Mouse (Mus musculus): Measurements from ENCODE around the gene Zrsr1.

The Zrsr1 gene

GRCm38 (mm10) chr11:23008824-23009200 is 37.0 kb downstream of the Zrsr1 start:
- DNase-seq (ENCODE audit: low spot score in 2 of 2): no peak

- no peak for DNase-seq (ENCODE audit: low spot score in 2 of 2)
These were observed 41.3 kb downstream of the Zrsr1 start for GRCm38 (mm10) chr11:23013096-23013495.

GRCm38 (mm10) chr11:23013580-23014294 is 41.9 kb downstream of the Zrsr1 start:
- no peak for DNase-seq (ENCODE audit: low spot score in 2 of 2)

- DNase-seq (ENCODE audit: low spot score in 2 of 2): no peak
These were observed 43.2 kb downstream of the Zrsr1 start for GRCm38 (mm10) chr11:23014996-23015395.

DNA sequence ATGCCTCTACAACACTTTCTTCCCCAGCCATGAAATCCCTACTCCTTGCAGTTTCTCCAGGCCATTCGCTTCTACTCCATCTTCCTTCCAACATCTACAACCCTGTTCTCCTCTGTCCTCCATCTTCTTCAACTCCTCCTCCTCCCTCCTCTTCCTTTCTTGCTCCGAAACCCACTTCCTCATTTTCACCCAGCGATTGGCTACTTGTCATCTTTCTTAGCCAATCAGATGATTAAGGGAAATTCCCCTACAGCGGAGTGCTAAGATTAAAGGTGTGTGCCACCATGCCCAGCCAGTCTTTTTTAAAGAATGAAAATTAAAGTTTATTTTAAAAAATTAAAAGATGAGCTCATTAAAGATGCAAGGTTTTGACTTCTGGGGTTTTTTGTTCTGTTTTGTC is 46.1 kb downstream of the Zrsr1 start:
- no peak for DNase-seq (ENCODE audit: low spot score in 2 of 2)

- no peak for DNase-seq (ENCODE audit: low spot score in 2 of 2)
These were observed 48.4 kb downstream of the Zrsr1 start for GRCm38 (mm10) chr11:23020116-23020770.

DNA sequence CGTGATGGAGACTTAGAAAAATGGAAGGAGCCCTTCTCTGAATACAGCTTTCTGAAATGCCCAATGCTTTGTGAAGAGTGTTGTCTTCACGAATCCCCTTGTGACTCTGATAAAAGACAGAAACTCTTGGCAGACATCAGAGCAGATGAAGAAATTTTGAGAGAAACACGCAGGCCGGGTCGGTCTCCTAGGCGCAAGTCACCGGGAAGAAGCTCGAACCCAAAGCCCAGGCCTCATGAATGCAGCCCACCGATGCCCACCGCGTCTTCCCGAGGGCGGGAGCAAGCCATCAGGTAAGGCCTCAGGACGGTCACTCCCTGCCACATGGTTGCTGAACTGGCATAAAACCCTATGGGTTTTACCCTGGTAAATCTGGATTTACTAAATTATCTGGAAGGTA is 49.0 kb downstream of the Zrsr1 start:
- DNase-seq (ENCODE audit: low spot score in 2 of 2): no peak

DNA sequence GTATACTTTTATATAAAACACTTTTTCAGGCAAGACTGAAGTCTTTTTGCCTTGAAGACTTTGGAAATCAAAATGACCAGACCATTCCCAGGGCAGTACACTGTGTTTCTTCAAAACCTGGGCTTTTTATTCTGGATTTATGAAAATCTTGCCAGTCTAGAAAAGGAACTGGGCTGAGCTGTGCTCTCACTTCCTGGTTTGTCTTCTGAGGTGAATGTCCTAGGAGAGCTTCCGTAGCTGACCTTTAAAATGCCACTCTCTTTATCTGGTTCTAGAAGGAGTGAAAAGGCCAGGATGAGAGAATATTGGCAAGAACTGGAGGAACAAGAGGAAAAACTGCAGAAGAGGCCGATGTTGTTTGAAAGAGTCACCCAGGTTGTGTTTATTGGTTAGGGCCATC is 51.4 kb downstream of the Zrsr1 start:
- no peak for DNase-seq (ENCODE audit: low spot score in 2 of 2)

DNA sequence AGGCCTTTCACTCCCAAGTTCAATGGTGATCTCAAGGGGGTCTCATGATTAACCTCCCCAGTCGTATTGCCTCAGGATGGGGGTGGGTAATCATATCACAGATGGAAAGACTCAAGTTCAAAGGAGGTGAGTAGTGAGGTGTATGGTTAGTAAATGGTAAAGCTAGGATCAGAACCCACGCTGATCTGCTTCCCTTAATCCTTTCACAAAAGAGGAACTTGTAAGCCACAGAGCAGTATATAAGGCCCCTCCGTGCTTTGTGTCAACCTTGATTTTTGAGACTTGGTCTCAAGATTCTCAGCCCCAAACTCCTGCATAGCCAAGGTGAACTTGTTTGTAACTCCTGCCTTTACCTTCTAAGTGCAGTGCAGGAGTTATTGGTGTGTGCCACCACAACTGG is 52.4 kb downstream of the Zrsr1 start:
- DNase-seq (ENCODE audit: low spot score in 2 of 2): no peak
